Mouse (Mus musculus) kidney, postnatal 10 days (tissue): ENCODE measurements around the gene Flot2.

Experiments used
- DNase-seq: peaks from one replicate; pipeline ENCODE4 v3.0.0; 2021; ENCODE audit warnings: mixed read lengths

Gene Flot2

DNA sequence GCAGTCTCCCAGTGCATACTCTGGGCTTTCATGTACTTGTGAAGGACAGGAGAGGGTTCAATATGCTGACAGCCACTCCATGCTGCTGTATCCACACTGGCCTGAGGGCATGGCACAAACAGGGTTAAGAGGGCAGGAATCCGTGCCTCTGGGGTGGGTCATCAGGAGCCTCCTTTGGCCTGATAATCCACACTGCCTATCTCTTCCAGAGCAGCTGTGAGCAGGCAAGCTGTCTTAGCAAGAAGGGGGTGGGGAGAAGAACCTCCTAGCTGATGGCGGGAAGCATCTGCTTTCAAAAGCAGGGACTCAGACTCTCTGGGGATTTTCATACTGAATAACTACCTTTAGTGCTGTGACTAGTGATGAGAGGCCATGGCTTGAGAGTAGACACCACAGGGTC is 28.2 kb downstream of the Flot2 start:
- DNase-seq, result no peak

DNA sequence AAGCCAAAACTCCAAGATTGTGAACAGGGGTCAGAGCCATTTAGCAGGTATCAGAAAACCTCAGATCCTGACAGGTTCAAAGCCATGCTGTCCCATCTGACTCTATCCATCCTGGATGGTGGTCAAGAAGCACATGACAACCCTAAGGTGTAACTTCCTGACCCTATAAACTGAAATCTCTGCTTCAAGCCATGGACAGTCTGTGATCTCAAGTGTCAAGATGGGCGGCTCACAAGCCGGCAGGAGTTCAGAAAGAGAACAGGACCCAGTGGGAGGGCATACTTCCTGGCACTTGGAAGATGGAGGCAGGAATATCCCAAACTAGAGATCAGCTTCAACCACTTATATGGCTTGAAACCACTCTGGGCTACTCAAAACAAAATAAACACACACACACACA is 28.9 kb downstream of the Flot2 start:
- no peak for DNase-seq

- no peak for DNase-seq
Observed at GRCm38 (mm10) chr11:78067566-78067965, 29.8 kb downstream of the Flot2 start.

GRCm38 (mm10) chr11:78069130-78069529 is 31.4 kb downstream of the Flot2 start:
- DNase-seq, result no peak

- DNase-seq, result no peak
Observed at GRCm38 (mm10) chr11:78069646-78070045, 31.9 kb downstream of the Flot2 start.

DNA sequence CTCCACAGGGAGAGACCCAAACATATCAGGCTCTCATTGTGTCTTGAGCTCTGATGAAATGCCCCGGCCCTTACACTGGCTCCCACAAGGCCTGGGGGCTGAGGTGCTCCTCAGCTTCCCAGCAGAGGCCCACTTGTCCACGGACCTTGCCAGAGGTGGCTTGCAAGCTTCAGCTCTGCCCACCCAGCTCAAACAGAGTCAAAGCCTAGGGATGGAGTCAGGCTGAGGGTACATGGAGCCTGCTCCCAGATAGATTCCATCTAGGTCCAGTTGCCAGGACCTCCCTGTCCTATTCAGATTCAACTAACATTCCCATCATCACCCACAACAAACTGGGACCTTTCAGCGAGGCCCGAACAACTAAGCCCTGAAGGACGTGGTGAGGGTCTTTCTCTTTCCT is 34.2 kb downstream of the Flot2 start:
- DNase-seq, result no peak

GRCm38 (mm10) chr11:78072425-78073130 is 34.8 kb downstream of the Flot2 start:
- DNase-seq, result no peak

- DNase-seq, result no peak
Observed at GRCm38 (mm10) chr11:78073577-78074276, 36.0 kb downstream of the Flot2 start.

GRCm38 (mm10) chr11:78074277-78074652 is 36.5 kb downstream of the Flot2 start:
- DNase-seq, result no peak

DNA sequence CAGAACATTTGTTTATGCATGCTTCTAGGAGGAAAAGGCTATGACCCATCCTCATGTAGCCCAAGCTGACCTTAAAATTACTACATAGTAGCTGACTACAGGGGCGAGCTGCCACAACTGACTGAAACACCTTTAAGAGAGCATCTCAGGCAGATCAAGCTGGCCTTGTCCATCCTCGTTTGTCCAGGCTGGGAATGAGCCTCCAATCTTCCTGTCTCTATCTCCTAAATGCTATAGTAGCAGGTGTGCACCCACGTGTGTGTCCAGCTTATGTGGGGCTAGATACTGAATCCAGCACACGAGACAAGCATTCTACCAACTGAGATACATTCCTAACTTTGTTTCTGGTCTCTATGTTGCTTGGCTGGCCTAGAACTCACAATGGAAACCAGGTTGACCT is 36.9 kb downstream of the Flot2 start:
- DNase-seq, result no peak

GRCm38 (mm10) chr11:78079961-78080921 is 42.5 kb downstream of the Flot2 start, which contains the start of gene Eral1:
Eral1 (minus strand) TSS chr11:78080383.
- peak; percentile 90 for DNase-seq

GRCm38 (mm10) chr11:78083595-78083994 is 45.9 kb downstream of the Flot2 start:
- DNase-seq, result no peak

- DNase-seq, result no peak
Observed at GRCm38 (mm10) chr11:78086925-78087479, 49.3 kb downstream of the Flot2 start.

DNA sequence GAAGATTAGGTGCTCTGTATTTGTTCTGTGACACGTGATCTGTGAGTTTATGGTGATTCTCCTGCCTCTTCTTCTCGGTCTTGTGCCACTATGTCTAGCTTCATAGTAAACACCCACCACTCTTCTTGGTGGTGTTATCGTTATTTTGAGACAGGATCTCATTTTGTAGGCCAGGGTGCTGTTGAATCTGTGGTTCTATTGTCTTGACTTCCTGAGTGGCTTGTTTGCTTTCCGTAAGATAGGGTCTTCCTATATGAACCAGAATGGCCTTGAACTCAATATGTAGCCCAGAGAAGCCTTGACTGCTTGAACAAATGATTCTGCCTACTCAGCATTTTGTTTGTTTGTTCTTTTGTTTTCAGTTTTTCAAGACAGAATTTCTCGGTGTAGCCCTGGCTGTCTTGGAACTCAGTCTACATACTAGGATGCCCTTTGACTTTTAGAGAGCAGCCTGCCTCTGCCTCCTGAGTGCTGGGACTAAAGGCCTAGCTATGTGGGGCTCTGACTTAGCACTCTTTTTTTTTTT is 50.1 kb downstream of the Flot2 start:
- DNase-seq, result no peak

GRCm38 (mm10) chr11:78094137-78094503 is 56.4 kb downstream of the Flot2 start:
- DNase-seq, result no peak

DNA sequence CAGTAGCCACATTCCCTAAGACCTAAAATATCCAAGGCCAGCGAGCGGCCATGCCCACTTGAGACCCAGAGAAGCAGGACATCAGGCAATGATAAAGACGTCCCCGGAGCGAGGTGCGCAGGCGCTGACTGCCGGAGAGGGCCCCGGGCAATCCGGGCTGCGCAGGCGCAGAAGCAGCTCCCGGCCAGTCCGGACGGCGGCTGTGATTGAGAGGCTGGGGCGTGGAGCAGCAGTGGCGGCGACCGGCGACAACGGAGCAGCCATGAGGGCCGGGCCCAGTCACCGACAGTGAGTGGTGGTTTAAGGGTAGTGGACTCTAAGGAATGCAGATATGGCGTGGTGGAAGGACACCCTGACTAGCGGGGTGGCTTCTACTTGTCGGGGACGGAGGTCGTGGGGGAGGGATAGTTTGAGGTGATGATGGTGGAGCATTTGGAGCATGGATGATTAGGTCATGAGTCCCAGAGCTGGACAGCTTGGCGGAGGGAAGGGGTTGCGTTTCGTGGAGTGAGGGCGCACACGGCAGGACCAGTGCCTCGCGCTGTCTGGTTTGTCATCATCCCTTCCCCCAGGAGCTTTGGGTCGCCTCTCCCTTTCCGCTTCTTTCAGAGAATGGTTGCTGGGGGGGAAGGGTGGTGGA is 56.9 kb downstream of the Flot2 start, which contains the start of gene Fam222b:
Gene Fam222b, plus strand, starts transcription at position 157 of the 640 bp plus-strand sequence.
- DNase-seq, result peak; percentile 96

- no peak for DNase-seq
Observed at GRCm38 (mm10) chr11:78095144-78095516, 57.4 kb downstream of the Flot2 start.

- DNase-seq, result no peak
Observed at GRCm38 (mm10) chr11:78097077-78097476, 59.3 kb downstream of the Flot2 start.

- no peak for DNase-seq
Observed at GRCm38 (mm10) chr11:78100746-78101145, 63.0 kb downstream of the Flot2 start.

GRCm38 (mm10) chr11:78102142-78102541 is 64.4 kb downstream of the Flot2 start:
- no peak for DNase-seq

- peak; percentile 29 for DNase-seq
Observed at GRCm38 (mm10) chr11:78102958-78103747, 65.4 kb downstream of the Flot2 start.
